Mouse (Mus musculus): ENCODE measurements around the gene Klhl3.

DNA sequence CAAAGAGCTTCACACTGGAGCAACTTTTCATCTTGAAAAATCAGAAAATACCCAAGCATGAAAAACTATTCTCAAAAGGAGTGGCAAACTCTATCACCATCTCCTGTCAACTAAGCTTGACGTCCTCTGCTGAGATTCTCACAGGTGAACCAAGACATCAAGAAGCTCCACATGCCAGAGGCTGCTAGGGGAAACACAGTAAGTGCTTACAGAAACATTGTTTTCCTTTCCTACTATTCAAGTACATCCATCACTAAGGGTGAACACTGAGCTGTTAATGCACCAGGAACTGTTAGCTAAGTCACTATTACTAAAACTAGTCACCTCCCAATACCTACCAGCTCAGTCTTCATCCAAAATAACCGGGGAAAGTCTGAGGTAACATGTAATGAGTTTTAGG, 11.6 kb upstream of the Klhl3 start:
- no peak for TF ChIP-seq POLR2A (IDR thresholded peaks at IDR 0.05; ENCODE audit: control insufficient read depth, low read depth, low read length)
- TF ChIP-seq CTCF (IDR thresholded peaks at IDR 0.05; ENCODE audit: control insufficient read depth, insufficient read depth, insufficient replicate concordance, low read depth, low read length), result no peak
